Mouse (Mus musculus): ENCODE results near the gene Gapdh.

DNA sequence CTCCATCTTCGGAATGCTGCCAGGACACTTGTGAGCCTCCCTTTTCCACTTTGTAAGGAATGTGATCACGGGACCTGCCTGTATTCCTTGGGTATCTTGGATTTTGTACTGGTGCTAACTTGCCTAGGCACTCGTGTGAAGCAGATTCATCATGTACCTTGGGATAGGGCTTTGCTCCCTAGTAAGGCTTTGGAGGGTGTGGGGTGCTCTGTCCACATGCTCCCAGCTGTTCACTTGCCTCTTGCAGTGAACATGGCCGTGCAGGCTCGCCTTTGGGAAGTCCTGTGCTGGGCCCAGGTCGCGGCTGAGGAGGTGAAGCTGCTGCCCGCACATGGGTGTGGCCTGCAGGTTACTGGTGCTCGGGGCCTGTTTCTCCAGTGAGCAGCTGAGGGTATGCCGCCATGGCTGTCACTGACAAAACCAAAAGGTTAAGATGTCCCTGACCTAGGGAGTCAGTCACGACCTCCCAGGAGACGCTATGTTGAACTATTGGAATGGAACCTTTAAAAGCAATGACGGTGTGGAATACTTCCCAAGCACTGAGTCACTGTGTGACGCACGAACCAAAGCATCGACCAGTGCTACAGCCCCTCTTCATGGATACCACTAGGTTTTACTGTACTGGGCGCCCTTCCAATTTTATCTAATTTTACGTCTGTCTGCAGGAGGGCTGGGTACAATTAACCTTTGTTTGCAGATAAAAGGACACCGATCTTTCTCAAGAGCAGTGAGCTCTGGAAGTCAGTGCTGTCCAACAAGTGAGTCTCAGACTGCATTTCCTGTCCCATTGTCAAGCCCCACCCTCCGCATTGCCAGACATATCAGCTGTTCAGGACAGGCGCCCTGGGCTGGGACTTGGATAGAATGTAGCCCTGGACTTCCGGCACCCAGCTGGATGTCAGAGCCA, 5.2 kb downstream of the Gapdh start:
- TF ChIP-seq CTCF (IDR thresholded peaks at IDR 0.05; ENCODE audit: extremely low read depth, insufficient read depth, insufficient read length, insufficient replicate concordance) (no peak), POLR2A (IDR thresholded peaks at IDR 0.05; ENCODE audit: low read depth, low read length) (no peak)

All from spleen, adult 2 months (tissue).